Mouse (Mus musculus) heart, adult 18-20 months (tissue): Measurements from ENCODE around the gene Ahcyl2. TPM values are rescaled to one million over a fixed set of nuclear protein-coding genes. Genes with fewer than 3 reads are reported as not detected.
A peak's percentile ranks its signal among the peaks of the same experiment; 100 is the strongest.

Experiments used
- DNase-seq, 2 experiments: peaks; one replicate each; pipeline ENCODE4 v3.0.0; 2021 to 2022; ENCODE audit warnings: mixed read lengths in 1 of 2
- total RNA-seq, 2 experiments: library from RNA; stranded (reverse); gene quantifications; 2 replicates each; pipeline ENCODE4 v1.2.3; 2021

Gene Ahcyl2
- total RNA-seq, 2 experiments from 2014 or later, result 21.8 to 24.2 TPM

DNA sequence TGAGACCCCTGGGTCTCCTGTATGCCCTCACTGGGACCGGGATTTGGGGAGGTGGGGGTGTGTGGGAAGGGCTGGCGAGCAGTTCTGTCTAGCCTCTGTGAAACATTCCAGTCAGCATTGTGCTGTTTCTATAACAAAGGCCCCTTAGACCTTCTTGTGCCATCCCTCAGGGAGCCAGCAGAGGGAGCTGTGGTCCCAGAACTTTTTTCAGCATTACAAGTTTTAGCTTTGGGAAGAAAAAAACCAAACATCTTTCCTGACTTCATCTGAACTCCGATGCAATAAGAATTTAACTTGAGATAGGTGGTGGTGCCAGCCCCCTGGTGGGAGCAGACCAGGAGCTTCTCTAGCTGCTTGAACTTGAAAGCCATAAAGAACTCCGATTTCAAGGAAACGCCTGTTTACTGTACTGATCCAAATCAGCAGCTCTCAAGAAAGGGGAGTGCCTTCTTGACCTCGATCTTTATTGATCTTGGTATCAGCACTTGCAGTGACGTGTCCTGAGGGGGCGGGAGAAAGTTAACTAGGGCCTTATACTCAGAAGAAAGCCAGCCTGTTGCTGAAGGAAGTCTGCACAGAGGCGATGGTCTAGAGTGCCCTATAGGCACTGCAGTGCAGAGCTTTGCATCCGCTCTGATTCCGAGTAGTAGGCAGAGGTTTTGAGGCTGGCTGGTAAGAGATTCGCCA, 85.5 kb downstream of the Ahcyl2 start:
- peak; percentile 66 to 92 for DNase-seq

- peak in 1 of 2 experiments; percentile 12 for DNase-seq
Measured at GRCm38 (mm10) chr6:29853900-29854390, 86.1 kb downstream of the Ahcyl2 start.

DNA sequence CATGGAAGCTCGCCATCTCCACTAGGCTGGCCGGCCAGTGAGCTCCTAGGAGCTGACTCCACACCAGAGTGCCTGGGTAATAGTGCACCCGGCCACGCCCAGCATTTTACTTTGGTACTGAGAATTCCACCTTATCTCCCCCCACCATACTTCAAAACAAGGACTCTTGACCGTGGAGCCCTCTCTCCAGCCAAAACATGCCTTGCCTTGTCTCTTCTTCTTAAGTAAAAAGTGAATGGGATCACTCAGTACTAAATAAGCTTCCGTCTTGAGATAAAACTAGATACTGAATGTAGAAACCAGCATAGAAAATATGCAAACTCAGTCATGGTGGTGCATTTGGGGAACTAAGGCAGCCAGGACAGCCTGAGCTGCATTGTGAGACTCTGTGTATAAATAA, 90.8 kb downstream of the Ahcyl2 start:
- DNase-seq, result no peak

DNA sequence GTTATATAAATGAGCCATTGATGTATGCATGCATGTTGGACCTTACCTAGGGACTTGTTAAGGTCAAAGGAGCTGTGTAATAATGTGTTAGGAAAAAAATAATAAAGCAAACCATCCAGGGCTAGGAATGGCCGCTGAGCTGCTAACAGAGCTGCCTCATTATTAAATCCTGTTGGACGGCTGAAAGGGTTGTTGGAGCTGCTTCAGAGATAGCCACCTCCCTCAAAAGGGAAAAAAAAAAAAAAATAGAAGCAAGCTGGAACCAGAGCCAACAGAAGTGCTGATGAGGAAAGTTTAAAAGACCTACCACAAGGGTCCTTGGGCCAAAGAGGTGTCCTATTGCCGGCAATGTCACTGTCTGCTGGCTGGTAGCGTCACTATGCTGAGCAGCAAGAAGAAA, 91.5 kb downstream of the Ahcyl2 start:
- DNase-seq, result no peak

- no peak for DNase-seq
Measured at GRCm38 (mm10) chr6:29860238-29860637, 92.4 kb downstream of the Ahcyl2 start.

DNA sequence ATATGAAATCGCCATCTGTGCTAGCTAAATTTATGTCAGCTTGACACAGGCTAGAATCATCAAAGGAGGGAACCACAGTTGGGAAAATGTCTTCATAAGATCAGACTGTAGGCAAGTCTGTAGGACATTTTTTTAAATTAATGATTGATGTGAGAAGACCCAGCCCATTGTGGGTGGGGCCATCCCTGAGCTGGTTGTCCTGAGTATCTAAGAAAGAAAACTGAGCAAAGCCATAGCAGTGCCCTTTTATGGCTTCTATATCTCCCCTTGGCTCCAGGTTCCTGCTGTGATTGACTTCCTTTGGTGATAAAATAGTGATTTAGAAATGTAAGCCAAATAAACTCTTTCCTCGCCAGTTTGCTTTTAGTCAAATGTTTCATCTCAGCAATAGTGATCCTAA, 97.1 kb downstream of the Ahcyl2 start:
- DNase-seq, result no peak

GRCm38 (mm10) chr6:29866935-29867724, 99.3 kb downstream of the Ahcyl2 start:
- DNase-seq, result peak; percentile 15 to 23

- DNase-seq, result no peak
Measured at GRCm38 (mm10) chr6:29868341-29868895, 100.6 kb downstream of the Ahcyl2 start.

DNA sequence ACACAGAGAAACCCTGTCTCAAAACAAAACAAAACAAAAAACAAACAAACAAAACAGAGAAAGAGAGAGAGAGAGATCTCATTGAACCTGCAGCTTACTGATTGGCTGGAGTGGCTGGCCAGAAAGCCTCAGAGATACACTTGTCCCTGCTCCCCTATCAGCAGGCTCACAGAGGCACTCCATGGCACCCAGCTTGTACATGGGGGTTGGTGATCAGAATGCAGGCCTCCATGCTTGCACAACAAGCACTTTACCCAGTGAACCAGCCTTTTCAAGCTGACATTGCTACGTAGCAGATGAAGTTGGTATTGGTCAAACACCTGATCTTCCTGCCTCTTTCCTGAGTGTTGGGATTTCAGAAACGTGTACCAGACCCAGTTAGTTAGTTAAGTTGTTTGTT, 105.8 kb downstream of the Ahcyl2 start:
- peak in 1 of 2 experiments; percentile 24 for DNase-seq

DNA sequence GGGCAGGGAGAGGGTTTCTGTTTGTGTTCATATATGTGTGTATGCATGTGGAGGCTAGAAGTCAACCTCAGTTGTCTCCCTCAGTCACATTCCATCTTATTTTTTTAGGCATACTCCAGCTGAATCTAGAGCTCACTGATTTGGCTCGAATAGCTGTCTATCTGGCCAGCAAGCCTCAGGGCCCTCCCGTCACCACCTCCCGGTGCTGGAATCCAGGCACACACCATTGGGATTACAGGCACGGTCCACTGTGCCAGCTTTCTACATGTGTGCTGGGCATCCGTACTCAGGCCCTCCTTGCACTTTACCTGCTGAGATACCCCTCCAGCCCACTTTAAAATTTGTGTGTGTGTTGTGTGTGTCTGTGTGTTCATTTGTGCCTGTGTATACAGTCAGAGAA, 107.8 kb downstream of the Ahcyl2 start:
- peak; percentile 61 to 63 for DNase-seq

DNA sequence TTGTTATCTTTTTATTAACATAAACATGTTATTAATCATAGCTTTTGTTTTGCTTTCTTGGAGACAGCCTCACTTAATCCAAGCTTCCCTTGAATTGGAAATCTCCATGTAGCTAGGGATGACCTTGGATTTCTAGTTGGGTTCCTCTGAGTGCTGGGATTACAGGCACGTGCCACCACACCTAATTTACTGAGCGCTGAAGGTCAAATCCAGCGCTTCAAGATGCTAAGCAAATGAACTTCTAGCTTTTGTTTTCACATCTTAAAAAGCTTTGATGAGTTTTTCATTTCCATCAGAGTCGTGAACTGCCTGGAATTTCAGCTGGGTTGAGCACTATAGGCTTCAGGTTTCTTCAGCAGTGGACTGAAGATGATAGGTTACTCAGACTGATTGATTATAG, 109.0 kb downstream of the Ahcyl2 start:
- no peak for DNase-seq

DNA sequence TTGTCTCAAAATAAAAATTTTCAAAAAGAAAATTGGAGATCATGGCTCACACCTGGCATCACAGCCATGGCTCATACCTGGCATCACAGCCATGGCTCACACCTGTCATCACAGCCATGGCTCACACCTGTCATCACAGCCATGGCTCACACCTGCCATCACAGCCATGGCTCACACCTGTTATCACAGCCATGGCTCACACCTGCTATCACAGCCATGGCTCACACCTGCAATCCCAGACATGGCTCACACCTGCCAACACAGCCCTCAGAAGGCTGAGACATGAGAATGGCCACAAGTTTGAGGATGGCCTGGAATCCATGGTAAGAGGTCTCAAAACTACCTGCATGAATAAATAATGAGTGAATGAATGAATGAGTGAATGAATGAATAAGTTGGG, 111.8 kb downstream of the Ahcyl2 start:
- no peak for DNase-seq

GRCm38 (mm10) chr6:29880796-29881195, 113.0 kb downstream of the Ahcyl2 start:
- DNase-seq, result no peak

- DNase-seq, result peak; percentile 26 to 27
Measured at GRCm38 (mm10) chr6:29881936-29882335, 114.1 kb downstream of the Ahcyl2 start.

- DNase-seq, result no peak
Measured at GRCm38 (mm10) chr6:29882870-29883269, 115.1 kb downstream of the Ahcyl2 start.

DNA sequence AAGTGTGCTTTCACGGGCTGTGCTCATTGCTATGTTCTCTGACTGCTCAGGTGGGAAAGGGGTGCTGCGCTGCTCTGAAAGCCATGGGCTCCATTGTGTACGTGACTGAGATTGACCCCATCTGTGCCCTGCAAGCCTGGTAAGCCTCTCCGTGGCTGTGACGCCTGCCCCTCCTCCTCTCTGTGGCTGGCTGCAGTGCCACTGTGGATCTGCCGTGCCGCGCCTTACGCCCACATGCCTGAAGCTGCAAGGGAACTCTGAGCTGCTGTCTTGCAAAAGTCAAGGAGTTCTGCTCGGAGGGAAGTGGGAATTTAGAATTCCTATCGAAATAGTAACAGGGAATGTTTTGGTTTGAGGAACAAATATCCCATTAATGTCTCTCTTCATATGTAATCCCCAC, 123.3 kb downstream of the Ahcyl2 start:
- DNase-seq, result no peak

- DNase-seq, result no peak
Measured at GRCm38 (mm10) chr6:29896976-29897375, 129.2 kb downstream of the Ahcyl2 start.

DNA sequence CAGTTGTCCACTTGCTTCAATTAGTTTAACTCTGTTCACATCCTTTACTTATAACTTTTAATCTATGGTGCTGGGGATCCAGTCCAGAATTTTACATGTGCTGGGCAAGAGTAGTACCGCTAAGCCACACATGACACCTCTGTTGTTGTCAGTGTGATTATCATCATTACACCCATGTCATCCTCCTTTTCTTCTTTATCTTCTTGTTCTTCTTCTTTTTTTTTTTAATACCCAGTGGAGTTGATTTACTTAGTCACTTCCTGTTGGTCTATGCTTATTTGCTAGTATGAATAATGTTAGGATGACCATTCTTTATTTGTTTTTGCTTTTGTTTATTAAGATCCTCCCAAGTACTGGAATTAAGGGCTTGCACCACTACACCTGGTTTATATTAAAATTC, 133.6 kb downstream of the Ahcyl2 start:
- no peak for DNase-seq

GRCm38 (mm10) chr6:29902256-29902655, 134.4 kb downstream of the Ahcyl2 start:
- no peak for DNase-seq

- no peak for DNase-seq
Measured at GRCm38 (mm10) chr6:29903343-29903914, 135.6 kb downstream of the Ahcyl2 start.

DNA sequence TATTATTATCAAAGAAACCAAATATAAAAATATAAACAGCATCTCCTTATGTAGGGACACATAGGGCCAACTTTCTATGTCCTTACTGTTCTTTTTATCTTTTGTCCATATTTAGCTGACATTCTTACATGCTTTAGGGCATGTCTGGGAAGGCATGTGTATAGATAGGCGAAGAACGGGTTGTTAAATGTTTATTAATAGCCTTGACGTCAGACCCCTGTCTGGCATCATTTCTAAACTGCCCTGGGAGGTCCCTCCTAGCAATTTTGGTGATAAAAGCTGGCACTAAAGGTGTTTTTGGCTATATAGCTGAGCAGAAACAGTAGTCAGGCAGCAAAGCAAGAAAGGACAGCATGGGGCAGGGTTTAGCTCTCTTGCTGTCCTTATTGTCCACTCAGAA, 136.5 kb downstream of the Ahcyl2 start:
- peak; percentile 50 to 59 for DNase-seq

GRCm38 (mm10) chr6:29910631-29911030, 142.8 kb downstream of the Ahcyl2 start:
- DNase-seq, result no peak

DNA sequence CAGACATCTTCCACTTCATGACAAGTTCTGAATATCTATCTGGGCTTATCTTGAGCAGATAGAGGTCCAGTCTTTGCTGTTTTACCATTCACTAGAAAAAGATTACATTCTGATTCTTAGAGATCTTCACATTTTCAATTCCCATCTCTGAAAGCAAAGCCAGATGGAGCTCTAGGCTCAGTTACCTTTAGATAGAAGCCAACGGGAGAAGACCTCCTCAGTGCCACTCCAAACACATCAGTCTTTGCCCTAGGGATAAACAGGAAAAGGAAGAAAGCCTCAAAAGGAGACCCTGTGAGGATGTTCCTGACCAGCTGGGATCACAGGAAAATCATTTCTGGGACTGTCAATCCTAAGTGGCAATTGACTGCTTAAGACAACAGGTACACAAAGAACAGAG, 145.9 kb downstream of the Ahcyl2 start:
- no peak for DNase-seq
